Mouse (Mus musculus): ENCODE data around the gene Git2. TPM values are rescaled to one million over a fixed set of nuclear protein-coding genes. Genes with fewer than 3 reads are reported as not detected.
A peak's percentile ranks its signal among the peaks of the same experiment; 100 is the strongest.

Gene Git2
- polyA plus RNA-seq, 1 experiment from 2014 or later = 44.9 TPM

DNA sequence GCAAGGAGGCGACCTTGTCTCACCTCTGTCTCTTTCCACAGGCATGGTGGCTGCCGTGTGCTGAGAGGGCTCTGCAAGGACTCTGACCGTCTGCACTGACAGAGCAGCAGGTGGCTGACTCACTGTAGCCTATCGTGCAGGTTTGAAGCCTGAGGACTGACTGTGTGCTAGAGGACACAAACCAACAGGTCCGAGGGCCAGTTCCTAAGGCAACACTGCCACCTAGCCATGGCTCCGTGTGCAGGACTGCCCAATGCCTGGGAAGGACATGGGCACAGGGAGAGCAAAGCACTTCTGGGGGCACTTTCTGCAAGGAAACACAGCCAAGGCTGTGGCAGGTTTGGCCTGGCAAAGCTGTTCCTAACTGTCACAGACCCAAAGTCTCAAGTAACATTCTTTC lies 43.8 kb downstream of the Git2 start:
- H3K4me1 ChIP-seq = no peaks in the 10 kb centered on the region
- 71% methylated on average over 6 of the region's 6 CpGs for whole genome bisulfite sequencing
- no peak overlapping the region for H3K27ac ChIP-seq
- no peak overlapping the region for H3K4me3 ChIP-seq
- H3K4me2 ChIP-seq = no peak overlapping the region
- ATAC-seq (ENCODE audit: insufficient number of reproducible peaks, low FRiP score, low TSS enrichment, low read depth) = no peak
- no peak overlapping the region for H3K9ac ChIP-seq
- H3K36me3 ChIP-seq = peaks cover 87% of the 10 kb centered on the region
- no peaks in the 10 kb centered on the region for H3K9me3 ChIP-seq
- no peaks in the 10 kb centered on the region for H3K27me3 ChIP-seq

DNA sequence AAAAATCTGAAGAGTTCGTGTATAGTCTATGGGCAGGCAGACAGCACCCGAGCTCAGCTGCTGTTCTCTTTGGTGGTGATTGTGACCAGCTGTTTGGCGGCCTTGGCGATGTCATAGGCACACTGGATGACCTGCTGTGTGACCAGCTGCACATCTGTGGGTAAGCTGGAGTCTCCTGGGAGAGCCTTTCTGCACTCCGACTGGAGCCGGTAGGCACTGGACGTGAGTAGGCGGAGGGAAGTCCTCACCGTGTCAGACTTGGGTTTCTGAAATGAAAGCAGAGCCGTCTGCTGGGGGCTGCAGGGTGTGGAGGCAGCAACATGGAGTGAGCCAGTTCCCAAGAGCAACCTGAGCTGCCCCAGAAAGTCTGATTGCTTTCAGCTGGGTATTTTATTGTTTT lies 45.2 kb downstream of the Git2 start:
- Histone ChIP-seq H3K9ac (no peak overlapping the region), H3K4me1 (no peaks in the 10 kb centered on the region), H3K4me2 (no peak overlapping the region), H3K36me3 (peaks cover 83% of the 10 kb centered on the region), H3K4me3 (no peak overlapping the region), H3K9me3 (no peaks in the 10 kb centered on the region), H3K27me3 (no peaks in the 10 kb centered on the region), H3K27ac (no peak overlapping the region)
- WGBS = 51% methylated on average over 10 of the region's 10 CpGs
- ATAC-seq (ENCODE audit: insufficient number of reproducible peaks, low FRiP score, low TSS enrichment, low read depth) = peak; percentile 50; the same call in 1 of the 2 replicates

DNA sequence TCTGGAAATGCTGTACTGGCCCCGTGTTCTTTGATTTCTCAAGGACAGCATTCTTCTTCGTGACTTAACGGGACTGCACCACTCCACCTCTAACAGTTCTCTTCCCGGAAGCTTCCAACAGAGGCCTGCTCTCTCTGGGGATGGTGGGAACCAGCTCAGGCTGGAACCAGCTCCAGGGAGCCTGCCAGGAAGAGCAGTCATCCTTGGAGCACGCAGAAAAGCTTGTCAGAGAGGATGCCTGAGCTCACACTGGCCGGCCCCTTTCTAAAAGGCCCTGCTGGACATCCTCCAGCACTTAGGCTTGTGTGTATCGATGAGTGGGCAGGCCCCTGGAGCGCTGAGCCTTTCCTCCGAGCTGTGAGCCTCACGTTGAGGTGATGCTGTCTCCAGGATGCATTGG lies 47.2 kb downstream of the Git2 start:
- no peaks in the 10 kb centered on the region for H3K4me1 ChIP-seq
- H3K36me3 ChIP-seq = peaks cover 70% of the 10 kb centered on the region
- H3K27ac ChIP-seq = no peak overlapping the region
- H3K27me3 ChIP-seq = no peaks in the 10 kb centered on the region
- 82% methylated on average over 10 of the region's 10 CpGs for WGBS
- H3K9ac ChIP-seq = no peak overlapping the region
- ATAC-seq (ENCODE audit: insufficient number of reproducible peaks, low FRiP score, low TSS enrichment, low read depth) = no peak
- H3K4me3 ChIP-seq = no peak overlapping the region
- no peak overlapping the region for H3K4me2 ChIP-seq
- no peaks in the 10 kb centered on the region for H3K9me3 ChIP-seq

DNA sequence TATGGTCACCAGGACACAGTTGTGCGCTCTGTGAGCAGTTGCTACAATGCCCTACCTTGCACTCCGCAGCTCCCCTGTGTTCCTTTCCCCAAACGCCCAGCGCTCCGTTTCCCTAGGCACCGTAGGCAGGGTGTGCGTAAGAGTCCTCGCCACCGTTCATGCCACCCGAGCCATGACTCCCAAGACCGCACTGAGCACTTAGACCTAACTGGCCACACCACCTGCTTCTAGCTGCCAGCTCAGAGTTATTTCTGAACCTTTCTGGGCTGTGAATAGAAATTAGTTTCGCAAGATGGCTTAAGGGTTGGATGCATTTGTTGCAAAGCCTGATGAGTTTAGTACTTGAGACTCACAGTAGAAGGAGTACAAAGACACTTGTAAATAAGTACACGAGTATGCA lies 52.5 kb downstream of the Git2 start:
- Histone ChIP-seq H3K9me3 (no peaks in the 10 kb centered on the region), H3K27ac (no peak overlapping the region; the same call in 1 of the 2 replicates), H3K4me2 (no peak overlapping the region), H3K4me1 (no peaks in the 10 kb centered on the region), H3K4me3 (no peak overlapping the region), H3K36me3 (peaks cover 73% of the 10 kb centered on the region), H3K9ac (no peak overlapping the region), H3K27me3 (no peaks in the 10 kb centered on the region)
- no peak for ATAC-seq (ENCODE audit: insufficient number of reproducible peaks, low FRiP score, low TSS enrichment, low read depth)
- 90% methylated on average over 13 of the region's 13 CpGs for WGBS

DNA sequence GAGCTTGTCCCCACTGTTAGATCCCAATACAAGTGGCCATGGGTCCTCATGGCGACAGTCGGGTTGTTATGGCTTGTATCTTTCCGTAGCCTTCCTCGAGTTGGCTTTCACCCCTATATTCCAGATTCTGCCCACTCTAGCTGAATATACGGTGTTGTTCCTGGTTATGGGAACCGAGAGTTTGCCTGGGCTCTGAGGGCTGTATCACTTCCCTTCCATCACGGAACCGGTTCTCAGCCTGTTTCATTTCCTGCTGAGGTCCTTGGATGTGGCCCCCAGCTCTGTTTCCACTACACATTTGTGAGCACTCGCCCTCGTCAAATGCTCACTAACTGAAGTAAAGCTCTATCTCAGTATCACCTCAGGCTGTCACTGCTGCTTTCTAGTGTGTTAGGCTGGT lies 53.3 kb downstream of the Git2 start:
- no peak for ATAC-seq (ENCODE audit: insufficient number of reproducible peaks, low FRiP score, low TSS enrichment, low read depth)
- no peaks in the 10 kb centered on the region for H3K27me3 ChIP-seq
- H3K9ac ChIP-seq = no peak overlapping the region
- WGBS = 83% methylated on average over 10 of the region's 10 CpGs
- no peak overlapping the region for H3K4me2 ChIP-seq
- no peaks in the 10 kb centered on the region for H3K4me1 ChIP-seq
- no peak overlapping the region for H3K4me3 ChIP-seq
- no peak overlapping the region for H3K27ac ChIP-seq
- no peaks in the 10 kb centered on the region for H3K9me3 ChIP-seq
- peaks cover 75% of the 10 kb centered on the region for H3K36me3 ChIP-seq

DNA sequence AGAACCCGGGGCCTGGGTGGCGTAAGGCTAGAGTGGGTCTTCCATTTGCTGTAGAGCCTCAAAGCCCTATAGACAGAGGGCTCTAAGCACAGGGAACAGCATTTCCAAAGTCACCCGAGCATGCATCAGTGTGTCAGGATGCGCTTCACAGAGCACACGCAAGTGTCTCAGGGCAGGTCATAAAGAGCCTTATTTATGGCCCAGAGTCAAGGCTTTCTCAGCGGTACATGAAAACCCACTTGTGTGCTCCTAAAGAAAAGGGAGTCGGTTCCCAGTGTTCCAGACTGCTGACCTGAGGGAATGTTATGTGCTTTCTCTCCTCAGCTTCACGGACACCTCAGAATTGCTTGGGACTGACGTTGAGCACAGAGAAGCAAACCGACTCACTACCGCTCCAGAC lies 54.5 kb downstream of the Git2 start:
- 91% methylated on average over 11 of the region's 11 CpGs for WGBS
- H3K27me3 ChIP-seq = no peaks in the 10 kb centered on the region

DNA sequence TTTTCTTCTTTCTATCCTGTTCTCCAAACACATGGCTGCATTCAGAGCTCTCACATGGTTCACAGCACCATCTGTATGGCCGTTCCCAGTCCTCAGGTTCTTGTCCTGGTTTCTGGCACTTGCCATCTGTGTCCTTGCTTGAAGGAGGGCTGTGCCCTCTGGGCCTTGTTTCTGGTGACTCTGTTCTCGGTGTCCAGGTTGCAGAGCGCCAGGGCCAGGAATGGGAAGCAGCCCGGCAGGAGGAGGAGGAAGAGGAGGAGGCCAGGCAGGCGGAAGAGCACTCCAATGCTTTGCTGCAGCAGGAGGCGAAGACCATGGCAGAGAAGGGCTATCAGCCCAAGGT lies 55.4 kb downstream of the Git2 start:
- no peak overlapping the region for H3K27ac ChIP-seq
- no peak overlapping the region for H3K4me3 ChIP-seq
- WGBS = 84% methylated on average over 6 of the region's 6 CpGs
- no peak overlapping the region for H3K9ac ChIP-seq
- H3K27me3 ChIP-seq = no peaks in the 10 kb centered on the region
- no peaks in the 10 kb centered on the region for H3K9me3 ChIP-seq
- no peak overlapping the region for H3K4me2 ChIP-seq
- no peak for ATAC-seq (ENCODE audit: insufficient number of reproducible peaks, low FRiP score, low TSS enrichment, low read depth)
- H3K4me1 ChIP-seq = no peaks in the 10 kb centered on the region
- peaks cover 84% of the 10 kb centered on the region for H3K36me3 ChIP-seq

More for the DNA sequence above, 54.5 kb downstream of the Git2 start:
- peaks cover 79% of the 10 kb centered on the region for H3K36me3 ChIP-seq
- ATAC-seq (ENCODE audit: insufficient number of reproducible peaks, low FRiP score, low TSS enrichment, low read depth) = no peak
- H3K4me3 ChIP-seq = no peak overlapping the region
- no peak overlapping the region for H3K9ac ChIP-seq
- no peaks in the 10 kb centered on the region for H3K9me3 ChIP-seq
- H3K27ac ChIP-seq = no peak overlapping the region
- no peaks in the 10 kb centered on the region for H3K4me1 ChIP-seq
- no peak overlapping the region for H3K4me2 ChIP-seq

DNA sequence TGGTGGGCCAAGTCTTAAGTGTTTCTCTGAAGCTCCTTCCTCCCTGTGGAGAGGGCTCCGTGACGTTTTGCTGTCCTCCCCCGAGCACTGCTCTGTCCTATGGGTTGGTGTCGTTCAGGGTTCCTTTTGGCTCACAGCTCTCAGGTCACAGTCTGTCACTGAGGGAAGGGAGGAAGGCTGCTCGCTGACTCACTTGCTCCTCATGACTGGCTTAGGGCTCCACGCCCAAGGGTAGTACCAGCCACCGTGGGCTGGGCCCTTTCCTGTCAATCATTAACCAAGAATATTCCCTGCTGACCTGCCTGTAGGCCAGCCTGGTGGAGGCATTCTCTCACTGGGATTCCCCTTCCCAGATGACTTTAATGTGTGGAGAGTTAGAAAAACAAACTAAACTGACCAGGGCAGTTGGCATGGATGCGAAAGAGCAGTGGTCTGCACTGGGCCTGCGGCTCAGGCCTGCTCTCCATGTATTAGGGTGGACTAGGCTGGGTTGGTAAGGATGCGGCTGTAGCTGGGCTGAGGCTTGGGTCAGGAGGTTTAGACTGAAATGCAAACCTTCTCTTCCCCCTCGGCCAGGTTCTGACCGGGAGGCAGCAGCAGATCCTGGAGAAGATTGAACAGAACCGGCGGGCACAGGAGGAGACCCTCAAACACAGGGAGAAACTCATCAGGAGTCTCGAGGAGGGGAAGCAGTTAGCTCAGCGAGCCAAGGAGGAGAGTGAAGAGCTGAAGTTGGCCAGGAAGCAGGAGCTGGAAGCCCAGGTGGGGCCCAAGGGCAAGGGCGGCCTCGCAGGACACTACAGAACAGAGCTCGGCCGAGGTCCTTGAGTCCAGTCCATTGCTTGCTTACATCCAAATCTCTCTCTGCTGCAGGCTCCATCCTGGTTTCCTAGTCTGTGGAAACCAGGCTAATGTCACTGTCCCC lies 56.1 kb downstream of the Git2 start:
- H3K36me3 ChIP-seq = peaks cover 91% of the 10 kb centered on the region
- WGBS = 88% methylated on average over 20 of the region's 20 CpGs
- H3K9ac ChIP-seq = no peak overlapping the region
- H3K27me3 ChIP-seq = no peaks in the 10 kb centered on the region
- ATAC-seq (ENCODE audit: insufficient number of reproducible peaks, low FRiP score, low TSS enrichment, low read depth) = no peak
- no peak overlapping the region for H3K4me3 ChIP-seq
- no peak overlapping the region for H3K27ac ChIP-seq
- no peak overlapping the region for H3K4me2 ChIP-seq
- no peaks in the 10 kb centered on the region for H3K9me3 ChIP-seq
- no peaks in the 10 kb centered on the region for H3K4me1 ChIP-seq

DNA sequence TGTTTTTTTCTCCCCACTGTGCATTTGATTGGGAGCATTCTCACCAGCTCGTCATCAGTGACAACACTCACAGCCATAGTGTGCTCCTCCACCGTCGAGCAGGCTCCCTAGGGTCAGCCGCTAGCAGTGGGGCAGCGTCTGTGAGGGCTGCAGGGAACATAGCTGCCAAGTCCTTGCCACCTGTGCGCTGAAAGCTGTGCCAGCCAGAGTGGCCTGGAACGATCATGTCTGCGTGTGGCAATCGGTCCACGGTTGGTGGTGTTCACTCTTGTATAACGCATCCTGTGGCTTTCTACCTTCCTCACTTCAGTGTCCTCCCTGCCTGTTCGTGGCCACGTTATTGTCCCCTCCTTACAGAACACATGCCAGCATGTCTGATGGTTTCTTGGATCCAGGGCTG lies 56.8 kb downstream of the Git2 start:
- H3K27me3 ChIP-seq = no peaks in the 10 kb centered on the region
- WGBS = 90% methylated on average over 13 of the region's 13 CpGs

DNA sequence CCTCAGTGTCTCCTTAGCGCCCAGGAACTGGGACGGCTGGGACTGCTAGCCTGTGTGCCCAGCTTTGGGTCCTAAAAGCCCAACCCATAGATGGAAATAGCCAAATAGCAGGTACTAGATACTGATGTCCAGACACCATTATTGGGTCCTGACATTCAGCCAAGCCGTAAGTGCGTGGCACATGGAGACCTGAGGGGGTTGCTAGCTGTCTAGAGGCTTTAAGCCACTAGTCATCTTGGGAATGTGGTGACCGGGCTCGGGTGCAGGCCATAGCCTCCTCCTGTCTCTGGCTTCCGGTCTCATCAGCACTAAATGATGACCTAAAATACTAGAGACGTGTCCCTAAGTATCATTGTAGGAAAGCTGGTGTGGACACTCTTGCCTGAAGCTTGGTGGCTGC lies 57.4 kb downstream of the Git2 start:
- Histone ChIP-seq H3K9ac (no peak overlapping the region), H3K4me2 (no peak overlapping the region), H3K27ac (no peak overlapping the region), H3K4me1 (no peaks in the 10 kb centered on the region), H3K27me3 (no peaks in the 10 kb centered on the region), H3K9me3 (no peaks in the 10 kb centered on the region), H3K36me3 (peaks cover 100% of the 10 kb centered on the region), H3K4me3 (no peak overlapping the region)
- ATAC-seq (ENCODE audit: insufficient number of reproducible peaks, low FRiP score, low TSS enrichment, low read depth) = no peak
- 89% methylated on average over 8 of the region's 8 CpGs for WGBS

More for the DNA sequence above, 56.8 kb downstream of the Git2 start:
- Histone ChIP-seq H3K4me1 (no peaks in the 10 kb centered on the region), H3K36me3 (peaks cover 94% of the 10 kb centered on the region), H3K9me3 (no peaks in the 10 kb centered on the region), H3K4me2 (no peak overlapping the region), H3K4me3 (no peak overlapping the region), H3K27ac (no peak overlapping the region), H3K9ac (no peak overlapping the region)
- no peak for ATAC-seq (ENCODE audit: insufficient number of reproducible peaks, low FRiP score, low TSS enrichment, low read depth)

DNA sequence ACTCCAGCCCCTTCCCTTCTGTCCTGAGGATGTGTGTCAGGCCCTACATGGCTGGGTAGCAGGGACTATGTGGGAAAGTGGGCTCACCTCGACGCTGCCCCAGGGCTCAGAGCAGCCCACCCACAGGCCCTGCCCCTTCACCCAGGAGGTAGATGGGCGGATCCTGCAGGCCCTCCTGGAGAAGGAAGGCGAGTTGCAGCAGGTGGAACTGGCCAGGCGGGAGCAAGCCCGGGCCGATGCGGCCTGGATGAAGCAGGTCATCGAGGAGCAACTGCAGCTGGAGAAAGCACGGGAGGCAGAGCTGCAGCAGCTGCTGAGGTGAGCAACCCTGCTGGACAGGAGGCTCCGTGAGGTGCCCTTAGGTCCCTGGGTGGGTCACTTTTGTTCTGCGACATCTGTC lies 58.0 kb downstream of the Git2 start:
- no peaks in the 10 kb centered on the region for H3K9me3 ChIP-seq
- WGBS = 76% methylated on average over 12 of the region's 12 CpGs
- no peaks in the 10 kb centered on the region for H3K27me3 ChIP-seq
- H3K9ac ChIP-seq = no peak overlapping the region
- H3K27ac ChIP-seq = no peak overlapping the region
- no peak for ATAC-seq (ENCODE audit: insufficient number of reproducible peaks, low FRiP score, low TSS enrichment, low read depth)
- no peaks in the 10 kb centered on the region for H3K4me1 ChIP-seq
- no peak overlapping the region for H3K4me2 ChIP-seq
- H3K36me3 ChIP-seq = peaks cover 100% of the 10 kb centered on the region
- H3K4me3 ChIP-seq = no peak overlapping the region

DNA sequence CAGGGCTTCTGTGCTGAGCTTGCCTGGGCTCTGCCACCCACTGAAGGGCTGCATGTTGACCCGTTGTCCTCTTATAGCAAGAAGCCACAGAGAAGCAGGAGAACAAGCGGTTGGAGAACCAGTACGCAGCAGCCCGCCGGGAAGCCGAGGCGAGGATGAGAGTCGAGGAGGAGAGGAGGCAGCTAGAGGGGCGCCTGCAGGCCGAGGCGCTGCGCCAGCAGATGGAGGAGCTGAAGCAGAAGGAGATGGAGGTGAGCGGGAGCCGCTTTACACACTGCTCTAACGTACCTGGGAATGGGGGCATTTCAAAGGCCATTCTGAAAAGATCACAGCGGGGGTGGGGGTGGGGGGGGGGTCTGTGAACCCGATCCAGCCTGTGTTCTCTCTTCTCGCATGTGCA lies 60.8 kb downstream of the Git2 start:
- H3K27ac ChIP-seq = no peak overlapping the region
- H3K36me3 ChIP-seq = peaks cover 94% of the 10 kb centered on the region
- no peaks in the 10 kb centered on the region for H3K27me3 ChIP-seq
- no peak overlapping the region for H3K4me2 ChIP-seq
- no peaks in the 10 kb centered on the region for H3K4me1 ChIP-seq
- no peak overlapping the region for H3K9ac ChIP-seq
- no peak for ATAC-seq (ENCODE audit: insufficient number of reproducible peaks, low FRiP score, low TSS enrichment, low read depth)
- 90% methylated on average over 18 of the region's 18 CpGs for WGBS
- H3K9me3 ChIP-seq = no peaks in the 10 kb centered on the region
- no peak overlapping the region for H3K4me3 ChIP-seq

Measured in limb, embryonic 15.5 days (tissue).